In the genomic region with DNA sequence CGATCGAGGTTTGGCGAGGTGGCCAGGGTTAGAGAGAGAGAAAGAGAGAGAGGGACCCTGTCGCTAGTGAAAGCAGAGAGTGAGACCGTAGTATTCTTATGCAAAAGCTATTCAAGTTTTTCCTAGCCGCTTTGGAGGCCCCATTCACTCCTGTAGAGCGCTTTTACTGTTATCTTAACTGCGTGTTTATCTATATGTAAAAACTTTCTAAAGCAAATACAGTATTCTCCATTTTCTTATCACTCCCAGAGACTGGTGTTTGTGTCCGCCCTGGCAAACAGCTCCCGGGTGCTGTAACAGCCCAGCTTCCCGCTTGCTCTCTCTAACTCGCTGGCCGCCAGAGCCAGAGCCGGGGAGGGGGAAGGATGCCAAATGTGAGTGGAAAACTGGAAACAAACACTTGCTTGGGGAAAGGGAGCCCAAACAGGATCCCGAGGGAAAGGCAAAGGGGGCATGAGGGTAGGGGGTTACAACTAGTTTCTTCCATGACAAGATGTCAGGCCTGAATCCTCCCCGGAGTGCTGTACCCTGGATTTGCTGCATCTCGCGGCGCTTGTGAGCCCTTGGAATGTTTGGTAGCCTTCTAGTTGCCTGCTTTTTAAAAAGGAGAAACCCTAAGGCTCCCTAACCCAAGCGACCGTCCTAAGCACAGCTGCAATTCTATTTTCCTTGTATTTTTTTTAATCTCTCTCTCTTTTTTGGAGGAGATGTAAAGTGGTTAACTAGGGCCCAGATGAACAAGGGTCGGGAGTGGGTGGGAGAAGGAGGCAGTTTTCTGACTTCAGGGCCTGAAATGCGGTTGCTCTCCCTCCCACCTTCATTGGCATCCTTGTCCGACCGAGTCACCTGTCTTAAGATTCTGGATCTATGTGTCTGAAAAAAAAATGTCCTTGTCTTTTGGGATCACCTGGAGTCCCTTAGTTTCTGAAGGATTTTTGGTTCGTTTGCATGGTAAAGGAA, we compare ENCODE assay signal across 13 mouse cellular contexts. TPM values are rescaled to one million over a fixed set of nuclear protein-coding genes. Genes with fewer than 3 reads are reported as not detected.
DNase-seq lines count a peak whose midpoint lies in the region; ATAC-seq lines count a peak whose summit lies in the region.
"Had no signal": no experiment of that assay in that cellular context is flagged by ENCODE, and none has a peak within 500 bp of the region (broad histone marks: within the 10 kb centered on the region; RNA-seq: fewer than 3 reads in every experiment).

No protein-coding gene starts in this region.

- H3K27ac ChIP-seq in forebrain, embryonic 11.5 days (ENCODE audit: low read depth, low read length) = 0 out of 2 replicates have a peak overlapping the region, but pooled peaks have one; percentile 6
- H3K27ac ChIP-seq in midbrain, embryonic 12.5 days (replicated peaks) = peak overlapping the region; percentile 43; the same call in 1 of the 2 replicates
- H3K27ac ChIP-seq: heart, adult 2 months; lung, embryonic 15.5 days had no signal

- WGBS in forebrain, embryonic 11.5 days = 2% methylated on average over 26 of the region's 26 CpGs
- 1% methylated on average over 26 of the region's 26 CpGs for WGBS in midbrain, embryonic 12.5 days

- ATAC-seq in forebrain, embryonic 11.5 days (replicated peaks; ENCODE audit: low FRiP score) = no peak
- ATAC-seq in midbrain, embryonic 12.5 days (ENCODE audit: low FRiP score, low read depth) = no peak

- peaks cover 47% of the 10 kb centered on the region for H3K27me3 ChIP-seq in forebrain, embryonic 11.5 days (ENCODE audit: control insufficient read depth, insufficient read depth, low read length)
- peaks cover 94% of the 10 kb centered on the region for H3K27me3 ChIP-seq in midbrain, embryonic 12.5 days

- H3K9me3 ChIP-seq in forebrain, embryonic 11.5 days (ENCODE audit: control insufficient read depth, low read length) = no peaks in the 10 kb centered on the region
- no peaks in the 10 kb centered on the region for H3K9me3 ChIP-seq in midbrain, embryonic 12.5 days
- H3K9me3 ChIP-seq: lung, embryonic 15.5 days had no signal

- H3K4me3 ChIP-seq in forebrain, embryonic 11.5 days (ENCODE audit: low read depth, low read length) = peak overlapping the region; percentile 65
- H3K4me3 ChIP-seq in midbrain, embryonic 12.5 days = peak overlapping the region; percentile 46
- H3K4me3 ChIP-seq: heart, adult 2 months; lung, embryonic 15.5 days had no signal

- H3K4me2 ChIP-seq in forebrain, embryonic 11.5 days (ENCODE audit: low read depth, low read length, severe bottlenecking) = peak overlapping the region; percentile 71
- peak overlapping the region; percentile 23 for H3K4me2 ChIP-seq in midbrain, embryonic 12.5 days (replicated peaks)
- H3K4me2 ChIP-seq: lung, embryonic 15.5 days had no signal

- peak overlapping the region; percentile 65 for H3K9ac ChIP-seq in forebrain, embryonic 11.5 days (ENCODE audit: low read length)
- peak overlapping the region; percentile 41; the same call in 1 of the 2 replicates for H3K9ac ChIP-seq in midbrain, embryonic 12.5 days (replicated peaks)
- H3K9ac ChIP-seq: lung, embryonic 15.5 days had no signal

- H3K4me1 ChIP-seq in forebrain, embryonic 11.5 days (replicated peaks; ENCODE audit: control insufficient read depth, insufficient read depth, low read length) = peaks cover 21% of the 10 kb centered on the region
- H3K4me1 ChIP-seq in midbrain, embryonic 12.5 days = peaks cover 36% of the 10 kb centered on the region

- H3K36me3 ChIP-seq in forebrain, embryonic 11.5 days (ENCODE audit: control insufficient read depth, insufficient read depth, low read length) = no peaks in the 10 kb centered on the region
- H3K36me3 ChIP-seq in midbrain, embryonic 12.5 days = no peaks in the 10 kb centered on the region
- H3K36me3 ChIP-seq: lung, embryonic 15.5 days had no signal

- peak; percentile 50 to 56 for DNase-seq in cerebellum, postnatal 10 days
- no peak for DNase-seq in cerebellum, postnatal 14 days
- DNase-seq in R1 (ENCODE audit: low read depth, low spot score) = peak; percentile 55
- peak; percentile 76 for DNase-seq in forebrain, embryonic 11.5 days (ENCODE audit: low spot score)
- no peak for DNase-seq in urinary bladder, adult 2 months (ENCODE audit: low spot score)
- no peak for DNase-seq in adrenal gland, adult (ENCODE audit: inconsistent age in 2 of 2, low spot score in 1 of 2)
- no peak for DNase-seq in cerebellum, postnatal 36 days
- DNase-seq: heart, adult 2 months; heart, postnatal 4 days; thymus, adult 18-20 months had no signal

RNA-seq across cellular contexts. Expression of a gene that starts 11.9 kb away (rescaled TPM):
- 17.1 and 17.5 TPM in 2 replicates for polyA plus RNA-seq in forebrain, embryonic 11.5 days (2014; fragmentation: Nextera tagmentation; extraction: Ambion mirVana)
- polyA plus RNA-seq in midbrain, embryonic 12.5 days (2016; fragmentation: Nextera tagmentation; extraction: Ambion mirVana) = 19.8 and 25.1 TPM in 2 replicates
- not detected in 2 replicates for polyA plus RNA-seq in urinary bladder, adult 2 months (2012; rRNA removed)
- polyA plus RNA-seq: kidney, embryonic 14.5 days; lung, embryonic 15.5 days had no signal

Comparison
In these comparisons a context has a peak if more than half of its experiments do, and no peak if none do; other contexts are left out.
1. DNase-seq: peak in cerebellum, postnatal 10 days (2 of 2), R1 (single experiment) and forebrain, embryonic 11.5 days (single experiment); none in cerebellum, postnatal 14 days (0 of 2), urinary bladder, adult 2 months (single experiment), adrenal gland, adult (0 of 2) and cerebellum, postnatal 36 days (0 of 2).
2. RNA of a gene that starts 11.9 kb away (polyA plus RNA-seq): 19.8 to 25.1 TPM in midbrain, embryonic 12.5 days and 17.1 to 17.5 TPM in forebrain, embryonic 11.5 days; not detected in urinary bladder, adult 2 months; every median in the first group is over 10 times any median in the second.